Mouse (Mus musculus) heart, embryonic 12.5 days (tissue): ENCODE measurements at regions not wholly inside any gene's neighbourhood (a gene's known extent, or its start where the extent isn't known, plus 50 kb on each side); places are given as distances from the start of the nearest gene placed in this dataset. TPM values are rescaled to one million over a fixed set of nuclear protein-coding genes. Genes with fewer than 3 reads are reported as not detected.

ENCODE experiments used
- ATAC-seq: fragments of 200-750 bp; cut with Nextera tagmentation; 2 replicates; pipeline ENCODE4 v1.8.0; 2017; ENCODE audit warnings: moderate TSS enrichment, moderate library complexity; ENCODE audit not compliant: insufficient number of reproducible peaks, low FRiP score
- H3K27ac ChIP-seq: fragments of 300-500 bp; sonication (generic); 2 replicates; pipeline ENCODE4 v1.5.1; 2016; ENCODE audit warnings: mild to moderate bottlenecking, moderate library complexity; ENCODE audit not compliant: poor library complexity, severe bottlenecking
- H3K27me3 ChIP-seq: fragments of 300-500 bp; sonication (generic); replicated peaks from 2 replicates; pipeline ENCODE4 v1.6.1; 2016; ENCODE audit warnings: mild to moderate bottlenecking, moderate library complexity
- H3K36me3 ChIP-seq: fragments of 300-500 bp; sonication (generic); 2 replicates; pipeline ENCODE4 v1.6.1; 2016; ENCODE audit warnings: mild to moderate bottlenecking, moderate library complexity
- H3K4me1 ChIP-seq: fragments of 300-500 bp; sonication (generic); replicated peaks from 2 replicates; pipeline ENCODE4 v1.6.1; 2016; ENCODE audit warnings: mild to moderate bottlenecking
- H3K4me2 ChIP-seq: fragments of 300-500 bp; sonication (generic); 2 replicates; pipeline ENCODE4 v1.6.1; 2016; ENCODE audit warnings: mild to moderate bottlenecking, moderate library complexity
- H3K4me3 ChIP-seq: fragments of 300-500 bp; sonication (generic); 2 replicates; pipeline ENCODE4 v1.5.1; 2016; ENCODE audit warnings: mild to moderate bottlenecking
- H3K9ac ChIP-seq: fragments of 300-500 bp; sonication (generic); 2 replicates; pipeline ENCODE4 v1.6.1; 2016; ENCODE audit warnings: mild to moderate bottlenecking, moderate library complexity
- H3K9me3 ChIP-seq: fragments of 300-500 bp; sonication (generic); replicated peaks from 2 replicates; pipeline ENCODE4 v1.6.1; 2016; ENCODE audit warnings: mild to moderate bottlenecking, moderate library complexity
- WGBS: fragments of 180-500 bp; shearing (Covaris S2); methylation state at CpG from one replicate; pipeline ENCODE4 v1.1.7; 2016; 5-methylcytosine and 5-hydroxymethylcytosine counted together
- microRNA-seq: library from miRNA; unstranded; fragments of <30 nt; microRNA quantifications from one replicate; pipeline ENCODE4, GENCODE M21; 2017

DNA sequence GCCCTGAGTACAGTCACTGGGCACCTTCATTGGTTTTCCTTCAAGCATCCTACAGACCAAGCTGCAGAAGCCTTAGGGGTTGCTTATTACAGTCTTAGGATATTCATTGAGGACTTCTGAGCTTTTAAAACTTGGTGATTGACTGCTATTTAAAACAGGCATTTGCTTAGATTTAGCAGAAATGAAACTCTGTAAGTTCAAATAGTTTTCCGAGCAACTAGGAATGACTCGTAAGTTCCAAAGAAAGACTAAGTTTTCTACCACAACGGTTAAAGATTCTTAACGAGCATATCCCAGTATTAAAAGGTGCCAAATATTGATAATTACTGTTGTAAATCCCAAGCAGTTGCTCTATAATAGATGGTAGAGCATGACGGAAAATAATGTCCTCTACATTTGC, 71.3 kb upstream of the Ankrd50 start:
- Histone ChIP-seq H3K27me3 (no peaks in the 10 kb centered on the region), H3K4me1 (0 out of 2 replicates have a peak, but pooled peaks cover 5% of the 10 kb centered on the region), H3K4me2 (no peak overlapping the region), H3K9ac (no peak overlapping the region), H3K27ac (no peak overlapping the region), H3K4me3 (no peak overlapping the region), H3K36me3 (no peaks in the 10 kb centered on the region), H3K9me3 (peaks cover 3% of the 10 kb centered on the region; the same call in 1 of the 2 replicates)
- 84% methylated on average over 5 of the region's 5 CpGs for WGBS
- ATAC-seq: no peak

DNA sequence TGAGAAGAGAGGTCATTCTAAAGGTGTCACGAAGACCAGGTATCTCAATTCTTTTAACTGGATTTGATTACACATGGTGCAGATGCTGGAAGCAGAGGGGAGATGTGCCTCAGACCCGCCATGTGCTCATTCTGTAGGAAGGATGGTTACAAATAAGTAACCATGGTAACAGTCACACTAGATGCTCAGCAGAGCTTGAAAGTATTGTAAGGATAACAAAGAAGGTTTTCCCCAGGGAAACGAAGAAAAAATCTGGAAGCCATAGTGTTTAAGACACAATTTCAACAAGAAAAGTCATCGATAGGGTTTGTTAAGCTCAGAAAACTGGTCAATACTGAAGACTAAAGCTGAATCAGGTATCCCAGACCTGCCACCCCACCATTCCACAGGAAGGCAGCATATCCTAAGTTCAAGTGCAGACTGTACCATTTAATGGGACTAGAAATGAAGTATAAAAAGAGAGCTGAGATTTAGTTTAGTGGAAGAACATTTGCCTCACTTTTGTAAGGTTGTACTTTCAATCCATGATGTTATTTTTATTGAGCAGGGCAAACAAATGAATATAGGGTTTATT, 68.9 kb upstream of the Ankrd50 start:
- H3K9me3 ChIP-seq: peaks cover 3% of the 10 kb centered on the region; the same call in 1 of the 2 replicates
- ATAC-seq: no peak
- WGBS: 77% methylated on average over 4 of the region's 4 CpGs

DNA sequence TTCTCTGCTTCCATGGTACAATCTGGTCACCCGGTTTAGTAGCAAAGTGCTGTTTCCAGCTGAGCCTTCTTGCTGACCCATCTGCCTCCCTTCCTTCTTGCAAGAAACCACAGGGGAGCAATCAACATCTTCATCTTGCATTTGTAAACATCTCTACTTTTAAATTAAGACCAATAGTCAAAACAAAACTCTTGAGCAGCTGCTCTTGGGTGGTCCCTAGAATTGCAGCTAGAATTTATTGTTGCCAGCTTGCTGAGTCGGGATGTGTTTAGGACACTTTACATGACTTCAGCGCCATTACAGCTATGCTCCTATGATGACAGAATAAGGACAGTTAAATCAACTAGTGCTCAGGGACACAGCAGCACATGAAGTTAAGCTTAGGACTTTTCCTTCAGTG, 62.4 kb upstream of the Ankrd50 start:
- Histone ChIP-seq H3K4me1 (no peaks in the 10 kb centered on the region), H3K27me3 (no peaks in the 10 kb centered on the region), H3K36me3 (no peaks in the 10 kb centered on the region), H3K9ac (no peak overlapping the region), H3K4me3 (no peak overlapping the region), H3K4me2 (no peak overlapping the region), H3K27ac (no peak overlapping the region), H3K9me3 (no peaks in the 10 kb centered on the region)
- WGBS: 71% methylated on average over 3 of the region's 3 CpGs
- ATAC-seq: no peak

More for the DNA sequence above, 68.9 kb upstream of the Ankrd50 start:
- Histone ChIP-seq H3K27me3 (no peaks in the 10 kb centered on the region), H3K27ac (no peak overlapping the region), H3K4me2 (no peak overlapping the region), H3K9ac (no peak overlapping the region), H3K4me1 (no peaks in the 10 kb centered on the region), H3K36me3 (no peaks in the 10 kb centered on the region), H3K4me3 (no peak overlapping the region)

DNA sequence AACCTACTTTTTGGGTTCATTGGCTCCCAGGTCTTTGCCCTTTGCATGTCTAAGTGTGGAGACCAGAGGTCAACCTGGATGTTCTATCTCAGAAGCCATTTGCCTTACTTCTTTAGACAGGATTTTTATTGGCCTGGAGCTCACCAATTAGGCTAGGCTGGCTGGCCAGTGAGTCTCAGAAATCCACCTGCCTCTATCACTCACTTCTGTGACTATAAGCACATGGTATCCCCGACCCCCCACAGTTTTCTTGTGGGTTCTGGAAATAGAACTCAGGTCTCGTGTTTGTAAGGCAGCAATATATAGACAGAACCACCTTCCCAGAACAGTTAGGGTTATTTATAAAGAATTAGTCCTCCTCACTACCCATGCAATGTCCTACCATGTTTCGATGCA, 60.9 kb upstream of the Ankrd50 start:
- no peaks in the 10 kb centered on the region for H3K27me3 ChIP-seq
- no peak overlapping the region for H3K27ac ChIP-seq
- 74% methylated on average over 3 of the region's 3 CpGs for WGBS
- H3K9ac ChIP-seq: no peak overlapping the region
- H3K4me2 ChIP-seq: no peak overlapping the region
- H3K4me3 ChIP-seq: no peak overlapping the region
- H3K36me3 ChIP-seq: no peaks in the 10 kb centered on the region
- no peak for ATAC-seq
- no peaks in the 10 kb centered on the region for H3K4me1 ChIP-seq
- H3K9me3 ChIP-seq: no peaks in the 10 kb centered on the region

DNA sequence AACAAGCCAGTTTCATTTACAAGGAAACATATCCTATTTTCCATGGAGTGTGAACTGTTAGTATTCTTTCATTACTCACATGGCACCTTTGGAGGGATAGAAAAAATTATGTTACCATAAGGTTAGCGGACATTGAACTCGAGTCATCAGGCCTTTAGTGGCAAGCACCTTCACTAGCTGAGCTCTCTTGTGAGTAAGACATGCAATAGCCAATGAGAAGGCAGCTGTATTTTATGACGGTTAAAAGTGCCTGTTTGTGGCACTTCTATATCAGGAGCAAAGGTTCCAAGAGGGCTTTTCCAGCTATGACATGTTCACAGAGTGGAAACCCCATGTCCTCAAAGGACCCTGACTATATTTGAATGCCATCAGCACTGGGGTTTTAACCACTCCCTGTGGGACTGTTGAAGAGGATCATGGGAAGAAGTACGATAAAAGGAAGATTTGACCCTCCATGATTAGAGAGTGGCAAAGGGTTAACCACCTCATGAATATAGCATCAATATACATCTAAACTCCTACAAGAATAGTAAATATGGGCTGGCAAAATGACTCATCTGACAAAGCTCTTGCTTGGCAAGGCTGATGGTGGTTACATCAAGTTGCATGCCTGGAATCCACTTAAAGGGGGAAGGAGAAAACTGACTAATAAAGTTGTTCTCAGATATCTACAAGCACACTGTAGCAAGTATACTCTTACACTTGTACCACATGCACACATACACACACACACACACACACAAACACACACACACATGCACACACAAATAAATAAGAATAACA, 60.3 kb upstream of the Ankrd50 start:
- ATAC-seq: no peak
- 78% methylated on average over 4 of the region's 4 CpGs for WGBS
- no peak overlapping the region for H3K27ac ChIP-seq
- no peak overlapping the region for H3K4me2 ChIP-seq
- H3K4me3 ChIP-seq: no peak overlapping the region
- no peaks in the 10 kb centered on the region for H3K9me3 ChIP-seq
- no peaks in the 10 kb centered on the region for H3K4me1 ChIP-seq
- H3K36me3 ChIP-seq: no peaks in the 10 kb centered on the region
- no peak overlapping the region for H3K9ac ChIP-seq
- H3K27me3 ChIP-seq: no peaks in the 10 kb centered on the region

DNA sequence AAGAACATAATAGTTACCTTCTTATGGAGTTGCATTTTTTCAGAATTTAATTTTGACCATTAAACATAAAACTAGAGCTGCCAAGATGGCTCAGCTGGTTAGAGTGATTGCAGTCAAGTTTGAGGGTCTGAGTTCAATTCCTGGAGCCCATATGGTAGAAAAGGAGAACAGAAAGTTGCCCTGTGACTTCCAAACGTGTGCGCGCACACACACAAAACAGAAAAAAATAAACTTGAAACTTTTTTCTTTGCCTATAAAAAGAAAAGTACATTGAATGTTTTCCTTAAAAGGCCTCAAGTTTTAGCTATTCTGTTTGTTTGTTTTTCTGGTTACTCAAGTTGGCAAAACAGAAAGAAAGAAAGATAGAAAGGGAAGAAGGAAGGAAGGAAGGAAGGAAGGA, 59.2 kb upstream of the Ankrd50 start:
- Histone ChIP-seq H3K27ac (no peak overlapping the region), H3K4me3 (no peak overlapping the region), H3K36me3 (no peaks in the 10 kb centered on the region), H3K9me3 (no peaks in the 10 kb centered on the region), H3K27me3 (no peaks in the 10 kb centered on the region), H3K4me2 (no peak overlapping the region), H3K4me1 (no peaks in the 10 kb centered on the region), H3K9ac (no peak overlapping the region)
- ATAC-seq: no peak
- 93% methylated on average over 3 of the region's 3 CpGs for WGBS

DNA sequence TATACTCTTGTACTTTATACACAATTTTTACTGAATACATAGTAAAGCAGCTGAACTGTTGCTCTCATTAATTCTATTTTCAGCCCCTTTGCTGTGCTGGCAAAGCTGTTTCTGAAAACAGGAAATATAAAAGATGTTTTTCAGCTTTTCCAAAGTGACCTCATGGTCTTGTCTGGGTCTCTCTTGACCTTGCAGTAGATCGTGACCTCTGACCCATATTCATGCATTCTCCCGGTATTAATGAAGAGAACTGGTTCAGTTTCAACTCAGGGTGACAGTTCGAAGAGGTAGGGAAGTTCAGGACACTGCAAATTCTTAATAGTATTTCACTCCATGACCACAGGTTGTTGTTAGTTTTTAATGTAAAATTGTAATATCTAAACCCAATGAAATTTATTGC, 56.7 kb upstream of the Ankrd50 start:
- ATAC-seq: no peak
- no peak overlapping the region for H3K9ac ChIP-seq
- 70% methylated on average over 3 of the region's 3 CpGs for WGBS
- no peaks in the 10 kb centered on the region for H3K27me3 ChIP-seq
- no peaks in the 10 kb centered on the region for H3K4me1 ChIP-seq
- H3K36me3 ChIP-seq: no peaks in the 10 kb centered on the region
- H3K4me3 ChIP-seq: no peak overlapping the region
- no peak overlapping the region for H3K27ac ChIP-seq
- H3K4me2 ChIP-seq: no peak overlapping the region
- no peaks in the 10 kb centered on the region for H3K9me3 ChIP-seq

DNA sequence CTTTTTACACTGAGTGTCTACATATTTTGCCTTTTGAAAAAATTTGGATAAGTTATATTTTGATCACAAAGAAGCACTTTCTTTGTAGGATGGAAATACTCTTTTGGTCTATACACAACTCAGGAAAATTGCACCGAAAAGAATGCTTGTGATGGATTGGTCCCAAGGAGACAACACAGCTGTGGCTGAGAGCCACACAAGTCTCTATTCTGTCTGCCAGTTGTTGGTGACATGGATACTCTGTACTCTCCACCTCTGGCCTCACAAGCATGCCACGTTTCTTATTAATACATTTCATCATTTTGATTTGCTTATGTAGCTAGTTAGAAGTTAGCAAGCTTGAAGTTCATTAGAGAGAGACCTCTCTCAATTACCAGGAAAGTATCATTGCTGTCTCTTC, 53.7 kb upstream of the Ankrd50 start:
- WGBS: 74% methylated on average over 2 of the region's 2 CpGs
- Histone ChIP-seq H3K27me3 (no peaks in the 10 kb centered on the region), H3K4me3 (no peak overlapping the region), H3K36me3 (no peaks in the 10 kb centered on the region), H3K4me2 (no peak overlapping the region), H3K9me3 (no peaks in the 10 kb centered on the region), H3K4me1 (no peaks in the 10 kb centered on the region), H3K27ac (no peak overlapping the region), H3K9ac (no peak overlapping the region)
- ATAC-seq: no peak

DNA sequence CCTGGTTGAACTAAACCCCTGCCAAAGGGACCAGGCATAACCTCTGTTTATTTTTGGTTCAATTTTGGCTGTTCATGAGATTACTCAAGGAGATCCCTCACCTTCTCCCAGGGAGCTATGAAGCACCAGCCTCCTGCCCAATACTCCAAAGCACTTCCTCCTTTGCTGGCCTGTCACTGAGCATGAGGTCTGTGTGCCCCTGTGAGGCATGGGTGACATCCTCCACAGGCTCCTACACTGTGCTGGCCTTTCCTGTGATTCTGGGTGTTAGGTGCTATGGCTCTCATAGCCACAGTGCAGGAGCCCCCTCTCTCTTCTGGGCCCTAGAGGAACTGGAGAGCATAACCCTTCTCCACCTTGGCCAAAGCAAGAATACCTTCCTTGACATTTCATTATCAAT, 53.1 kb upstream of the Ankrd50 start:
- Histone ChIP-seq H3K9me3 (no peaks in the 10 kb centered on the region), H3K4me2 (no peak overlapping the region), H3K4me1 (no peaks in the 10 kb centered on the region), H3K27me3 (no peaks in the 10 kb centered on the region), H3K9ac (no peak overlapping the region), H3K36me3 (no peaks in the 10 kb centered on the region), H3K4me3 (no peak overlapping the region), H3K27ac (no peak overlapping the region)
- no peak for ATAC-seq

Small RNAs in the stretch of these regions (microRNA-seq; reads per million reads assigned to microRNA genes)
- gene Gm24462: not detected
